Mouse (Mus musculus): ENCODE measurements around the gene Cyp4f17. TPM values are rescaled to one million over a fixed set of nuclear protein-coding genes. Genes with fewer than 3 reads are reported as not detected.
A peak's percentile ranks its signal among the peaks of the same experiment; 100 is the strongest.
"Not testable (repeated sequence)": the region's sequence is repeated elsewhere in the genome, so short reads cannot be mapped to it uniquely, and the experiment has no call there.

Gene Cyp4f17
- total RNA-seq, 2 experiments from 2014 or later: 4.6 to 5.0 TPM

DNA sequence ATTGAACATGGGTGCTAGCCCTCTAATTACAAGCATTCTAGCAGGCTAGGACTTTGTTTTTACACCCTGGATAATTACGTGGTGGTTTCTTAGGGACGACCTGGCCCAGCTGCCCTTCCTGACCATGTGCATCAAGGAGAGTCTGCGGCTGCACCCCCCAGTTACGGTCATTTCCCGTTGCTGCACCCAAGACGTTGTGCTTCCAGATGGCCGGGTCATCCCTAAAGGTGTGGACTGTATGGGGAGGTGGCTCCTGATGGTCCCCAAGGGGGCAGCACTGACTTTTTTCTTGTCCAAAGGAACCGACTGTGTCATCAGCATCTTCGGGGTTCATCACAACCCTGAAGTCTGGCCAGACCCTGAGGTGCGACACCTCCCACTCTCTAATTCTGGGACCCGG is 21.9 kb downstream of the Cyp4f17 start:
- DNase-seq: no peak

GRCm38 (mm10) chr17:32528408-32529337 is 22.8 kb downstream of the Cyp4f17 start:
- peak; percentile 80 to 81 for DNase-seq

DNA sequence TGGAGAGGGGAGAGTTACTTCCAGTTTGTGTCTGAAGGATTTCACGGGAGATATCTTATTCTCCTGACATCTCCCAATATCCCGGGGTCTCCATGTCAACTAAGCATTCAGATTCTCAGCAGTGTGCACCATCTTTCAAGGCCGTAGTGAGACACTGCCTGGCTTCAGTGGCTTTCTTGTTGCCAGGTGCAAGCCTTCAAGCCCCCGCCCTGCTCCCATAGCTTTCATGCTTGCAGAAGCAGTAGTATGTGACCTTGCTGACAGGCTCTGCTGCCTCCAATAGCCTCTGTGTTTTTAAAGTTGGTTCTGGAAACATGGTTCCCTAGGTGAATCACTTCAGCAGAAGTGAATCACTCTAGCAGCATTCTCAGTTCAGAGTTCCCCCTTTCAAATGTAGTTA is 26.5 kb downstream of the Cyp4f17 start:
- DNase-seq: not testable (repeated sequence)

DNA sequence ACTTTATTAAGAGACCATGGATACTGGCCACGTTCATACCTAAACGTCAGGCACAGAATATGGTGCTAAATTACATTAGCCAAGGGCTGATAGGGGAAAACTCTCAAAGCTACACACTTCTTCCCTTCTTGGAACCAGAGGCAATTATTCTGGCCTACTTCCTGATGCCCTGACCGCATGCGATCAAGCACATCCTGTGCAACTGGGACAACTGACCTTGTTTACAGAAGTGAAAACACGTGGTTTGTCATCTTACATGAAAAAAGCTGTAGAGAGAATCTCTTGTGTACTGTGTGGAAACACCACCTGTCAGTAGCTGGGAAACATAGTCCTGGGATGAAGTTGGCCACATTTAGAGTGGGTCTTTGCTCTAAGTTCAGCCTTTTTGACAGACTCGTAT is 28.2 kb downstream of the Cyp4f17 start:
- no peak for DNase-seq

GRCm38 (mm10) chr17:32536051-32536866 is 30.4 kb downstream of the Cyp4f17 start, which contains the start of gene Cyp4f16:
Gene Cyp4f16 (plus strand): TSS chr17:32536558.
- DNase-seq: peak; percentile 75 to 80

DNA sequence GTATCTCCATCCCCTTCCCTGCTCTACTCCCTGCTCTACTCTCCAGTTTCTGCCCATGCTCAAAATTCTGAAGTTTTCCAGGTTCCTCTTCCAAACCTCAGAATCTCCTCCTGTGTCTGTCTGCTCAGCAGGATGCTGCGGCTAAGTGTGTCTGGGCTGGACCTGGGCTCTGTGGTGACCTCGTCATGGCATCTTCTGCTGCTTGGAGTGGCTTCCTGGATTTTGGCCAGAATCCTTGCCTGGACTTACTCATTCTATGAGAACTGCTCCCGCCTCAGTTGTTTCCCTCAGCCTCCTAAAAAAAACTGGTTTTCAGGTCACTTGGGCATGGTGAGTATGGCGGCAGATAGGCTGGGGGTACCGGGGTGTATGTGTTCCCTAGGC is 31.0 kb downstream of the Cyp4f17 start:
- no peak for DNase-seq

DNA sequence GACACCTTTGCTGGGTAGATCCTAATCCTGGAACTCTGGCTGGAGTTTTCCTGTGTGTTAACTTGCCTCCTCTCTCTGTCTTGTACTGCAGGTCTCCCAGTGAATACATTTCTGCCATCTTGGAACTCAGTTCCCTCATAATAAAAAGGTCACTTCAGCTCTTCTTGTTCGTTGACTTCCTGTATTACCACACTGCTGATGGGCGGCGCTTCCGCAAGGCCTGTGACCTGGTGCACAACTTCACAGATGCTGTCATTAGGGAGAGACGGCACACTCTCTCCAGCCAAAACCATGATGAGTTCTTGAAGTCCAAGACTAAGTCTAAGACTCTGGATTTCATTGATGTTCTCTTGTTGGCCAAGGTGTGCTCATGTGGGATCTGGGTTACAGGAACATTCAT is 38.9 kb downstream of the Cyp4f17 start:
- DNase-seq: not testable (repeated sequence)

DNA sequence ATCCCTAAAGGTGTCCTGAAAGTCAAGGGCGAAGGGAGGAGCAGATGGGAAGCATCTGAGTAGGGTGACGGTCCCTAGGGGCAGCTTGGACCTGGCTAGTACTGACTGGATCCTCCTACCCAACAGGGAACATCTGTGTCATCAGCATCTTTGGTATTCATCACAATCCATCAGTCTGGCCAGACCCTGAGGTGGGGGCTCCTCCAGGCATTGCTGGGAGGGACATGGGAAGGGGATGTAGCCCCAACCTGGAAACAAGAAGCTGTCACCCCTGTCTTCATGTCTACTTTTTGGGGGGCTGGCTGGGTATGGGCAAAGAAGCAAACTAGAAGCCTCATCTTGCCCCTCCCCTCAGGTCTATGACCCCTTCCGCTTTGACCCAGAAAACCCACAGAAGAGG is 44.5 kb downstream of the Cyp4f17 start:
- not testable (repeated sequence) for DNase-seq

- peak; percentile 80 for DNase-seq
Measured at GRCm38 (mm10) chr17:32550900-32551770, 45.3 kb downstream of the Cyp4f17 start.

- DNase-seq: not testable (repeated sequence)
Measured at GRCm38 (mm10) chr17:32553016-32553415, 47.2 kb downstream of the Cyp4f17 start.

DNA sequence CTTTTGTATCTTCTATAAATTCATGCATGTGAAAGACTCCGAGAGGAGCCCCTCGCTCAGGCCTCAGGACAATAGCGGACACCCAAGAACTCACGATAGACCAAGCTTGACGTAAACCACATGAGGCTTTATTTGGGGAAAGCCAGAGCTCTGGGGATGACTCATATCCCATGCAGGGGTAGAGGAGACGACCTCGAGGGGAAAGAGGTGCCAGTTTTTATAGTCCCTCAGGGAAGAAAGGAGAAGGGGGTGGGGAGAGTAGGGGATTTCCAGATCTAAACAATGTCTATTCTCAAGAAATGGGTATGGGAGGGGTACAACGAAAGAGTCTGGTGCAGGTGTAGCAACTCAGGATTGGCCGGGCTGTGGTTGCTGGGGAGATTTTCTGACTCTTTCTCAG is 48.5 kb downstream of the Cyp4f17 start:
- DNase-seq: not testable (repeated sequence)

- DNase-seq: not testable (repeated sequence)
Measured at GRCm38 (mm10) chr17:32563301-32563700, 57.5 kb downstream of the Cyp4f17 start.

- DNase-seq: not testable (repeated sequence)
Measured at GRCm38 (mm10) chr17:32573286-32573685, 67.4 kb downstream of the Cyp4f17 start.

DNA sequence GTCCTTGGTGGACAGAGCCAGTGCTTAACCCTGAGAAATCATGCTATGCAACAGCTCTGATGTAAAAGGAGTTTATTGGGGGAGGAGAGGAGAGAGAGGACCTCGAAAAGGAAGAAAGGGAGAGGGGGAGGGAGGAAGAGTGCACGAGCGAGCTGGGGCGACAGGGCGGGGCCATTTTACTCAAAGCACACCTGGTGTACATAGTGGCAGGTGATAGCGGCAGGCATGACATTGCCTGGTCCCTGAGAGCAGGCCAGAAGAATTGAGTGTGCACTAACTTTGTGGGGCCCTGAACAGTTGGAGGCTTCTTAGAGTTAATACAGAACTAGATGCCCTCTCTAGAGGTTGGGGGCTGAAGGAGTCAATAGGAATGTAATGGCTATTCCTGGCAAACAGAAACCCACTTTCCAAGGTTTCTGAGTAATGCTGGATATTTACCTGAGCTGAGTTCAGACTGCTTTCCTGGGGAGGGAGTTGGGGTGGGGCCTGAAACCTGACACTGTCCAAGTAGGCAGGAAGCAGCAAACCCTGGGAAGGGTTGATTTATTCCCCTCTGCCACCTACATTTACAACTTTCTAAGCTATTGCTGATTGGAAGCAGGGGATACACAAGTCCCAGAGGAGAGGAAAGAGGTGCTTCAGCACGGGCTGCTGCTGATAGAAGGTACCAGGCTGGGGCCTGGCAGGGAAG is 71.8 kb downstream of the Cyp4f17 start:
- DNase-seq: no peak

Other genes starting within 250 kb of the Cyp4f17 start
- gene Brd4, start 221.3 kb upstream of the Cyp4f17 start, total RNA-seq (2021): 100 to 1,000 TPM; 107 to 127 TPM
- gene Akap8, start 184.8 kb upstream of the Cyp4f17 start, total RNA-seq (2021): 100 to 1,000 TPM in 1 of 2 experiments, 10 to 100 TPM in 1; 89.0 to 107 TPM
- gene Akap8l, start 155.4 kb upstream of the Cyp4f17 start, total RNA-seq (2021): 100 to 1,000 TPM; 203 to 228 TPM
- gene Wiz, start 116.6 kb upstream of the Cyp4f17 start, total RNA-seq (2021): 10 to 100 TPM; 48.8 to 49.4 TPM
- gene Rasal3, start 102.5 kb upstream of the Cyp4f17 start, total RNA-seq (2021): 1 to 10 TPM; 2.8 to 3.6 TPM
- gene Pglyrp2, start 81.9 kb upstream of the Cyp4f17 start, total RNA-seq (2021): not detected
- not detected for gene Cyp4f39, start 53.3 kb upstream of the Cyp4f17 start, total RNA-seq (2021)
- 1 to 10 TPM; 5.6 to 6.0 TPM for gene Cyp4f16, start 30.5 kb downstream of the Cyp4f17 start, total RNA-seq (2021)
- gene Cyp4f37, start 115.3 kb downstream of the Cyp4f17 start, total RNA-seq (2021): not detected
- gene Cyp4f40, start 152.8 kb downstream of the Cyp4f17 start, total RNA-seq (2021): not detected
- 10 to 100 TPM; 16.7 to 20.8 TPM for gene Cyp4f15, start 179.6 kb downstream of the Cyp4f17 start, total RNA-seq (2021)

Measured in layer of hippocampus, postnatal 36 days (tissue).